Comparison of ENCODE assay signal across 8 mouse cellular contexts in genomic region chr8:54528571-54528970, GRCm38 (mm10). TPM values are rescaled to one million over a fixed set of nuclear protein-coding genes. Genes with fewer than 3 reads are reported as not detected.
DNase-seq lines count a peak whose midpoint lies in the region; ATAC-seq and TF ChIP-seq lines count a peak whose summit lies in the region.

No protein-coding gene starts in this region.

- intact Hi-C loops in heart, postnatal 25 days (cut with DNase I) = no loop called here

- ATAC-seq in heart, embryonic 12.5 days (ENCODE audit: insufficient number of reproducible peaks, low FRiP score) = no peak
- no peak for ATAC-seq in liver, embryonic 16.5 days (ENCODE audit: low read depth)

- H3K4me1 ChIP-seq in heart, embryonic 12.5 days (replicated peaks) = peaks cover 13% of the 10 kb centered on the region; the same call in 1 of the 2 replicates
- peaks cover 41% of the 10 kb centered on the region for H3K4me1 ChIP-seq in E14TG2a.4 (replicated peaks; ENCODE audit: low read depth, low read length)
- H3K4me1 ChIP-seq in hindbrain, embryonic 10.5 days (replicated peaks) = peaks cover 12% of the 10 kb centered on the region
- peaks cover 20% of the 10 kb centered on the region for H3K4me1 ChIP-seq in liver, embryonic 16.5 days (ENCODE audit: control insufficient read depth, low read depth, low read length)

- no peaks in the 10 kb centered on the region for H3K9me3 ChIP-seq in heart, embryonic 12.5 days (replicated peaks)
- no peaks in the 10 kb centered on the region for H3K9me3 ChIP-seq in E14TG2a.4 (ENCODE audit: low read length)
- no peaks in the 10 kb centered on the region for H3K9me3 ChIP-seq in hindbrain, embryonic 10.5 days
- no peaks in the 10 kb centered on the region for H3K9me3 ChIP-seq in liver, embryonic 16.5 days (replicated peaks; ENCODE audit: control insufficient read depth, low read length)

- 22% methylated on average over 7 of the region's 7 CpGs for WGBS in heart, embryonic 12.5 days
- WGBS in hindbrain, embryonic 10.5 days = 70% methylated on average over 7 of the region's 7 CpGs
- 15% methylated on average over 7 of the region's 7 CpGs for WGBS in liver, embryonic 16.5 days (ENCODE audit: insufficient replicate concordance)

- no peak for TF ChIP-seq CTCF in E14TG2a.4 (conservative IDR thresholded peaks at IDR 0.05; ENCODE audit: low read length)

- peak overlapping the region; percentile 94 for H3K9ac ChIP-seq in heart, embryonic 12.5 days
- peak overlapping the region; percentile 89 for H3K9ac ChIP-seq in liver, embryonic 16.5 days (ENCODE audit: low read depth, low read length)

- H3K27me3 ChIP-seq in heart, embryonic 12.5 days (replicated peaks) = no peaks in the 10 kb centered on the region
- no peaks in the 10 kb centered on the region for H3K27me3 ChIP-seq in E14TG2a.4 (ENCODE audit: insufficient read depth, low read length)
- no peaks in the 10 kb centered on the region for H3K27me3 ChIP-seq in hindbrain, embryonic 10.5 days (ENCODE audit: insufficient read depth, poor library complexity, severe bottlenecking)
- H3K27me3 ChIP-seq in liver, embryonic 16.5 days (ENCODE audit: control insufficient read depth, insufficient read depth, low read depth, low read length) = no peaks in the 10 kb centered on the region

- H3K27ac ChIP-seq in heart, embryonic 12.5 days (ENCODE audit: poor library complexity, severe bottlenecking) = no peak overlapping the region
- no peak overlapping the region for H3K27ac ChIP-seq in hindbrain, embryonic 10.5 days
- H3K27ac ChIP-seq in liver, embryonic 16.5 days (ENCODE audit: low read length) = peak overlapping the region; percentile 87

- DNase-seq in heart, postnatal 25 days (ENCODE audit: low spot score) = no peak
- DNase-seq in hindbrain, embryonic 10.5 days (ENCODE audit: low spot score) = no peak
- no peak for DNase-seq in adrenal gland, adult 2 months
- DNase-seq in cerebellum, postnatal 4 days (ENCODE audit: low spot score in 2 of 2) = no peak
- no peak for DNase-seq in adrenal gland, postnatal 36 days

- H3K4me2 ChIP-seq in heart, embryonic 12.5 days = peak overlapping the region; percentile 78
- peak overlapping the region; percentile 90 for H3K4me2 ChIP-seq in liver, embryonic 16.5 days (ENCODE audit: low read depth, low read length)

- H3K4me3 ChIP-seq in heart, embryonic 12.5 days = peak overlapping the region; percentile 89
- peak overlapping the region; percentile 92 for H3K4me3 ChIP-seq in E14TG2a.4 (replicated peaks; ENCODE audit: low read length)
- H3K4me3 ChIP-seq in hindbrain, embryonic 10.5 days = peak overlapping the region; percentile 93
- peak overlapping the region; percentile 90 for H3K4me3 ChIP-seq in liver, embryonic 16.5 days (ENCODE audit: low read depth, low read length)

- H3K36me3 ChIP-seq in heart, embryonic 12.5 days = peaks cover 17% of the 10 kb centered on the region
- peaks cover 41% of the 10 kb centered on the region for H3K36me3 ChIP-seq in E14TG2a.4 (ENCODE audit: insufficient read depth, low read length)
- peaks cover 25% of the 10 kb centered on the region for H3K36me3 ChIP-seq in hindbrain, embryonic 10.5 days
- peaks cover 6% of the 10 kb centered on the region for H3K36me3 ChIP-seq in liver, embryonic 16.5 days (ENCODE audit: control insufficient read depth, insufficient read depth)

RNA-seq across cellular contexts. Expression of gene Asb5, which starts 0.8 kb away (rescaled TPM):
- 4.3 TPM in 2 replicates for polyA plus RNA-seq in heart, embryonic 12.5 days (2016; fragmentation: Nextera tagmentation; extraction: Ambion mirVana)
- 10 to 100 TPM; 20.7 to 21.7 TPM for total RNA-seq in heart, postnatal 25 days (2021)
- 4.2 and 6.3 TPM in 2 replicates for polyA plus RNA-seq in hindbrain, embryonic 10.5 days (2016; fragmentation: Nextera tagmentation; extraction: Ambion mirVana)
- polyA plus RNA-seq in liver, embryonic 16.5 days (2015; fragmentation: Nextera tagmentation; extraction: Ambion mirVana) = 1.1 TPM in 2 replicates
- total RNA-seq in adrenal gland, adult 2 months (2021) = not detected
- 2.4 and 4.4 TPM in 2 replicates for polyA plus RNA-seq in adrenal gland, adult 2 months (2012; rRNA removed)
- under 1 TPM in 1 of 2 experiments, not detected in 1; 0.69 TPM for total RNA-seq in adrenal gland, postnatal 36 days (2021)

RNA-seq across cellular contexts. Expression of gene Spcs3, which starts 1.2 kb away (rescaled TPM):
- polyA plus RNA-seq in heart, embryonic 12.5 days (2016; fragmentation: Nextera tagmentation; extraction: Ambion mirVana) = 84.1 and 89.5 TPM in 2 replicates
- 10 to 100 TPM; 40.4 to 42.0 TPM for total RNA-seq in heart, postnatal 25 days (2021)
- polyA plus RNA-seq in hindbrain, embryonic 10.5 days (2016; fragmentation: Nextera tagmentation; extraction: Ambion mirVana) = 61.9 and 85.7 TPM in 2 replicates
- polyA plus RNA-seq in liver, embryonic 16.5 days (2015; fragmentation: Nextera tagmentation; extraction: Ambion mirVana) = 54.9 and 61.7 TPM in 2 replicates
- total RNA-seq in adrenal gland, adult 2 months (2021) = 10 to 100 TPM; 43.3 to 43.9 TPM
- polyA plus RNA-seq in adrenal gland, adult 2 months (2012; rRNA removed) = 6.5 and 6.8 TPM in 2 replicates
- total RNA-seq in adrenal gland, postnatal 36 days (2021) = 10 to 100 TPM; 42.4 to 63.3 TPM
